8 mouse cellular contexts compared by ENCODE assay signal in the genomic region with DNA sequence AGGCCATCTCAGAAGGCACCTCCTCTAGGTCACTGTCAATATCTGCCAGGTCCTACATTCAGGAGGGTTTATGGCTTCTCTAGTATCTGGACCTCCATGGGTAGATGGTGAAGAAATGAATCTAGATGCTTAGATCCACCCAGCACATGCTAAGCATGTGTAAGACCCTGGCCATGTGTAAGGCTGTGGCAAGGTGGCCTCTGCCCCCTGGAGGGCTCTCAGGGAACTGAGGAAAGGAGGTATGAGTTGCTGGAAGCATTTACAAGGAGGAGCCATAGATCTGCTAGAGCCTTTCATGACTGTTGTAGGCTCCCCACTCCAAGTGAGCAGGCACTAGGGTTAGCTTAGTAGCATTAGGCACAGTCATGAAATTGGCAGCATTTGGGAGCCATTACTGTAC.
DNase-seq lines count a peak whose midpoint lies in the region; ATAC-seq and TF ChIP-seq lines count a peak whose summit lies in the region.

No protein-coding gene starts in this region.

- TF ChIP-seq CTCF in lung, postnatal 0 days (IDR thresholded peaks at IDR 0.05), result peak; percentile 65

- TF ChIP-seq EP300 in lung, postnatal 0 days (IDR thresholded peaks at IDR 0.05), result no peak

- H3K27ac ChIP-seq in hindbrain, embryonic 10.5 days, result no peak overlapping the region
- no peak overlapping the region for H3K27ac ChIP-seq in hindbrain, embryonic 16.5 days (ENCODE audit: low read depth, low read length)
- no peak overlapping the region for H3K27ac ChIP-seq in lung, postnatal 0 days (ENCODE audit: low read length)
- no peak overlapping the region for H3K27ac ChIP-seq in heart, embryonic 10.5 days

- peaks cover 39% of the 10 kb centered on the region for H3K4me1 ChIP-seq in hindbrain, embryonic 10.5 days (replicated peaks)
- H3K4me1 ChIP-seq in hindbrain, embryonic 16.5 days (ENCODE audit: control insufficient read depth, insufficient read depth, low read depth, low read length), result no peaks in the 10 kb centered on the region; the same call in none of the 2 replicates
- H3K4me1 ChIP-seq in lung, postnatal 0 days (ENCODE audit: insufficient read depth, low read depth, low read length), result peaks cover 8% of the 10 kb centered on the region; the same call in 1 of the 2 replicates
- H3K4me1 ChIP-seq in heart, embryonic 10.5 days, result peaks cover 14% of the 10 kb centered on the region

- ATAC-seq in hindbrain, embryonic 16.5 days, result no peak
- ATAC-seq in lung, postnatal 0 days, result no peak

- no peak overlapping the region for H3K4me2 ChIP-seq in hindbrain, embryonic 16.5 days (ENCODE audit: low read length)
- H3K4me2 ChIP-seq in lung, postnatal 0 days (replicated peaks; ENCODE audit: low read depth, low read length), result no peak overlapping the region

- H3K27me3 ChIP-seq in hindbrain, embryonic 10.5 days (ENCODE audit: insufficient read depth, poor library complexity, severe bottlenecking), result no peaks in the 10 kb centered on the region; the same call in 1 of the 2 replicates
- no peaks in the 10 kb centered on the region for H3K27me3 ChIP-seq in hindbrain, embryonic 16.5 days (replicated peaks; ENCODE audit: control insufficient read depth, insufficient read depth, low read length)
- no peaks in the 10 kb centered on the region for H3K27me3 ChIP-seq in lung, postnatal 0 days (replicated peaks; ENCODE audit: insufficient read depth, low read length)
- H3K27me3 ChIP-seq in heart, embryonic 10.5 days (ENCODE audit: insufficient read depth, poor library complexity, severe bottlenecking), result peaks cover 100% of the 10 kb centered on the region

- H3K9ac ChIP-seq in hindbrain, embryonic 16.5 days (ENCODE audit: low read depth, low read length), result no peak overlapping the region
- H3K9ac ChIP-seq in lung, postnatal 0 days (replicated peaks; ENCODE audit: low read depth), result no peak overlapping the region

- H3K4me3 ChIP-seq in hindbrain, embryonic 10.5 days, result no peak overlapping the region
- no peak overlapping the region for H3K4me3 ChIP-seq in hindbrain, embryonic 16.5 days (ENCODE audit: low read length)
- no peak overlapping the region for H3K4me3 ChIP-seq in lung, postnatal 0 days (ENCODE audit: low read depth, low read length)
- no peak overlapping the region for H3K4me3 ChIP-seq in heart, embryonic 10.5 days

- H3K9me3 ChIP-seq in hindbrain, embryonic 10.5 days, result no peaks in the 10 kb centered on the region
- H3K9me3 ChIP-seq in hindbrain, embryonic 16.5 days (ENCODE audit: control insufficient read depth, low read length), result no peaks in the 10 kb centered on the region
- H3K9me3 ChIP-seq in lung, postnatal 0 days (ENCODE audit: low read length), result no peaks in the 10 kb centered on the region
- H3K9me3 ChIP-seq in heart, embryonic 10.5 days, result no peaks in the 10 kb centered on the region

- peak; percentile 43 for DNase-seq in hindbrain, embryonic 10.5 days (ENCODE audit: low spot score)
- DNase-seq in A20 (ENCODE audit: low read depth, low spot score), result peak; percentile 46
- DNase-seq in c-Kit-positive CD71-negative TER-119-negative erythroid progenitor cells, embryonic 14.5 days (ENCODE audit: low read depth), result peak; percentile 10
- DNase-seq in lung, postnatal 0 days (ENCODE audit: low spot score), result peak; percentile 24
- DNase-seq in ovary, postnatal 10 days (ENCODE audit: low spot score), result no peak
- DNase-seq in heart, embryonic 10.5 days (ENCODE audit: low spot score), result no peak
- DNase-seq in gastrocnemius, adult 18-20 months (ENCODE audit: low spot score), result no peak

- H3K36me3 ChIP-seq in hindbrain, embryonic 10.5 days, result no peaks in the 10 kb centered on the region
- no peaks in the 10 kb centered on the region for H3K36me3 ChIP-seq in hindbrain, embryonic 16.5 days (ENCODE audit: control insufficient read depth, insufficient read depth, low read length)
- no peaks in the 10 kb centered on the region for H3K36me3 ChIP-seq in lung, postnatal 0 days (ENCODE audit: insufficient read depth, low read length)
- H3K36me3 ChIP-seq in heart, embryonic 10.5 days, result no peaks in the 10 kb centered on the region

Comparison
In these comparisons a context has a peak if more than half of its experiments do, and no peak if none do; other contexts are left out.
1. DNase-seq: peak in hindbrain, embryonic 10.5 days (single experiment), A20 (single experiment), c-Kit-positive CD71-negative TER-119-negative erythroid progenitor cells, embryonic 14.5 days (single experiment) and lung, postnatal 0 days (single experiment); none in ovary, postnatal 10 days (single experiment), heart, embryonic 10.5 days (single experiment) and gastrocnemius, adult 18-20 months (single experiment).